Mouse (Mus musculus) liver, embryonic 14.5 days (tissue): ENCODE data around the gene Zkscan2.

Experiments
- CTCF ChIP-seq: IDR thresholded peaks from 2 replicates; pipeline ENCODE4 v1.5.1; 2016; ENCODE audit warnings: antibody characterized with exemption, low read depth, control low read depth
- EP300 ChIP-seq: IDR thresholded peaks from 2 replicates; pipeline ENCODE4 v1.6.1; 2016; ENCODE audit warnings: antibody characterized with exemption, low read depth

DNA sequence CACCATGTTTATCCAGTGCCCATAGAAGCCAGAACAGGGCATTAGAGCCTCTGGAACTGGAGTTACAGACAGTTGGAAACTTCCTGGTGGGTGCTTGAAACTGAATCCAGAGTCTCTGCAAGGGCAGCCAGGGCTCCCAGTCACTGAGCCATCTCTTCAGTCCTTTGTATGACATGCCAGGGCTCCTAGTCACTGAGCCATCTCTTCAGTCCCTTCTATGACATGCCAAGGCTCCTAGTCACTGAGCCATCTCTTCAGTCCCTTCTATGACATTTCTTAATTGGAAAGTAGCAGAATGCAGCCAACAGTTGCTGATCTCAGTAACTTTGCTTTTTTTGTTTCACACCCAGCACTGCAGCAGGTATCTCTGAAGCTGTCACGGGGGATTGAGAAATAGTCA, 58.2 kb downstream of the Zkscan2 start:
- TF ChIP-seq CTCF: no peak
- TF ChIP-seq EP300: no peak
